Mouse (Mus musculus): ENCODE measurements around the gene Zmym2. TPM values are rescaled to one million over a fixed set of nuclear protein-coding genes. Genes with fewer than 3 reads are reported as not detected.
A peak's percentile ranks its signal among the peaks of the same experiment; 100 is the strongest.

Gene Zmym2
- polyA plus RNA-seq, 1 experiment from 2014 or later, result 26.9 TPM

DNA sequence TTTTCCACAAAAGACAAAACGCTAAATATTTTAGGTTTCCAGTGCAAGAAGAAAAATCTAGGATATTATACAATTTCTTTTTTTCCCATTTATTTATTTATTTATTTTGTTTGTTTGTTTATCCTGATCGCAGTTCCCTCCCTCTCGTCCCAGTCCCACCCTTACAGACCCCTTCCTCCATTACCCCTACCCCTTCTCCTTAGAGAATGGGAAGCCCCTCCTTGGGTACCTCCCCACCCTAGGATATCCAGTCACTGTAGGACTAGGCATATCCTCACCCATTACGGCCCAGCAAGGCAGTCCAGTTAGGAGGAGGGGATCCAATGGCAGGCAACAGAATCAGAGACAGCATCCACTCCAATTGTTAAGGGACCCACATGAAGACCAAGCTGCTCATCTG lies 66.5 kb downstream of the Zmym2 start:
- DNase-seq (ENCODE audit: low spot score) (no peak), ATAC-seq (replicated peaks; ENCODE audit: low FRiP score, low read depth) (no peak)
- Histone ChIP-seq H3K36me3 (ENCODE audit: insufficient read depth, low read length) (peaks cover 36% of the 10 kb centered on the region), H3K9me3 (replicated peaks; ENCODE audit: low read length) (no peaks in the 10 kb centered on the region), H3K9ac (ENCODE audit: low read depth, low read length) (no peak overlapping the region), H3K27me3 (ENCODE audit: insufficient read depth, low read length) (no peaks in the 10 kb centered on the region), H3K4me3 (replicated peaks; ENCODE audit: low read depth, low read length) (no peak overlapping the region), H3K4me2 (ENCODE audit: low read length) (no peak overlapping the region), H3K4me1 (replicated peaks; ENCODE audit: insufficient read depth, low read length) (no peaks in the 10 kb centered on the region), H3K27ac (no peak overlapping the region)
- 90% methylated on average over 4 of the region's 4 CpGs for WGBS
- TF ChIP-seq CTCF (IDR thresholded peaks at IDR 0.05; ENCODE audit: low read depth), result no peak

DNA sequence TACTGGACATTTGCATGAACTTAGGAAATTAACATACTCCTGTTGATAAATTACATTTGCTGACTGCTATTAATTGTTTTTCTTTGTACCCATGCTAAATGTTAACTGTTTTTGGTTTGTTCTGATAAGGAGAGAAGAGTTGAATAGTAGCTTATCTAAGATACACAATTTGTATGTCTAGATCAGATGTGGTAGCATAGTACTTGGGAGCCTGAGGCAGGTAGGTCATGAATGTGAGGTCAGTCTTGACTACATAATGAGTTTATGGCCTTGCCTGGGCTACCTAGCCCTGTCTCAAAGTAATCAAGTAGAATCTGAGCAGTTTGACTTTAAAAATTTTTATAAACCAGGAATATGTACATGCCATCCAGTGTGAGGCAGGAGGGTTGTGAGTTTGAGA lies 67.9 kb downstream of the Zmym2 start:
- TF ChIP-seq CTCF (IDR thresholded peaks at IDR 0.05; ENCODE audit: low read depth), result no peak
- H3K4me1 ChIP-seq (replicated peaks; ENCODE audit: insufficient read depth, low read length), result no peaks in the 10 kb centered on the region
- no peaks in the 10 kb centered on the region for H3K27me3 ChIP-seq (ENCODE audit: insufficient read depth, low read length)
- no peak overlapping the region for H3K4me2 ChIP-seq (ENCODE audit: low read length)
- DNase-seq (ENCODE audit: low spot score), result no peak
- H3K36me3 ChIP-seq (ENCODE audit: insufficient read depth, low read length), result peaks cover 34% of the 10 kb centered on the region
- no peak overlapping the region for H3K27ac ChIP-seq
- no peak overlapping the region for H3K4me3 ChIP-seq (replicated peaks; ENCODE audit: low read depth, low read length)
- no peak for ATAC-seq (replicated peaks; ENCODE audit: low FRiP score, low read depth)
- H3K9me3 ChIP-seq (replicated peaks; ENCODE audit: low read length), result no peaks in the 10 kb centered on the region
- no peak overlapping the region for H3K9ac ChIP-seq (ENCODE audit: low read depth, low read length)

DNA sequence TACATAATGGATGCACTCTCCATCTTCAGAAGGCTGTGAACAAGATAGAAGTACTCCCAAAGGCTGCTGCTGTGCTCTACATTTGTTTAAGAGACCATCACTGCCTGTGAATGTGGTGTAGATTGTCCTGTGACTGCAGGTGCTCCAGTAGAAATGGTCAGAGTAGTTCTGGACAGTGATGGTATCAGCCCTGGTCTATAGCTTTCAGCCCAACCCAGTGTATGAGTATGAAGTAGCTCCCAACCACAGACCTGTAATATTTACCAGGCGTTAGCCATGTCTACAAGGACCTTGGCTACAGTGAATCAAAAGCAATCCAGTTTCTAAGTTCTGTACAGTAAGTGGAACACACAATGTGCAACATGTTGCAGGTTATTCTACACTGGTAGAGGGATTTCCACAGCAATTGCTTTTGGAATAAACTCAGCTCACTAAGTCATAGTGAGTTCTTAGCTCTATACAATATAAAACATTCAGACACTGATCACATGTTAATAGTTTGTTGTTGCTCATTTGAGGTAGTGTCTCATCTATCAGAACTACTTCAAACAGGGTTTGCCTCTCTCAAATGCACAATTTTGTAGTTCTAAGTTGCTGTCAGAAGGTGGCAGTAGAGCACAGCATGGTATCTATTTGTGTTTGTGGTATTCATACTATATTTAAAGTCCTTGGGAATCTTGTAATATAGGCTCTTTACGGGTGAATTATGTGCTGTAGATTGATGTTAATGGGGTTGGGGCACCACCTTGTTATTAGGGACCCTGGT lies 77.7 kb downstream of the Zmym2 start:
- DNase-seq (ENCODE audit: low spot score), result peak; percentile 67

DNA sequence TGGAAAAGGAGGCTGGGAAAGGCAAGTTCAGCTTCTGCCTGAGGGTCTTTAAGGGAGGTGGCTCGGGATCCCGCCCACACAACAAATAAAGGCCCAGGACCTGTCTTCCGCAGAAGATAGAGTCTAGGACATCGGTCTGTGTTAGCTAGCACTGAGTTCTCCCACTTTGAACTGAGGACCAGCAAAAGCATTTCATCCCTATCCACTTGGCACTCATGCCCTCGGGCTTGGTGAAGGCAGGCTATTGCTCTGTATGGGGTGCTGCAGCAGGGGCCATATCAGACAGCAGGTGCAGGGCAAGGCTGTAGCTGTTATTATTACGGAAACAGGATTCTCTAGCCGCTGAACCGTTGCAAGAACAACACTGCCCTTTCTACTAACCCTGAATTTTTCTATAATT lies 83.2 kb downstream of the Zmym2 start:
- H3K36me3 ChIP-seq (ENCODE audit: insufficient read depth, low read length), result no peaks in the 10 kb centered on the region
- H3K4me1 ChIP-seq (replicated peaks; ENCODE audit: insufficient read depth, low read length), result no peaks in the 10 kb centered on the region
- H3K4me2 ChIP-seq (ENCODE audit: low read length), result no peak overlapping the region
- H3K9me3 ChIP-seq (replicated peaks; ENCODE audit: low read length), result no peaks in the 10 kb centered on the region
- 52% methylated on average over 8 of the region's 8 CpGs for WGBS
- ATAC-seq (replicated peaks; ENCODE audit: low FRiP score, low read depth) (no peak), DNase-seq (ENCODE audit: low spot score) (no peak)
- H3K27ac ChIP-seq, result no peak overlapping the region
- H3K27me3 ChIP-seq (ENCODE audit: insufficient read depth, low read length), result no peaks in the 10 kb centered on the region
- no peak overlapping the region for H3K4me3 ChIP-seq (replicated peaks; ENCODE audit: low read depth, low read length)
- TF ChIP-seq CTCF (IDR thresholded peaks at IDR 0.05; ENCODE audit: low read depth), result no peak
- no peak overlapping the region for H3K9ac ChIP-seq (ENCODE audit: low read depth, low read length)

More for the DNA sequence above, 77.7 kb downstream of the Zmym2 start:
- Histone ChIP-seq H3K4me2 (ENCODE audit: low read length) (no peak overlapping the region), H3K27me3 (ENCODE audit: insufficient read depth, low read length) (no peaks in the 10 kb centered on the region), H3K4me3 (replicated peaks; ENCODE audit: low read depth, low read length) (no peak overlapping the region), H3K27ac (no peak overlapping the region), H3K9ac (ENCODE audit: low read depth, low read length) (no peak overlapping the region), H3K9me3 (replicated peaks; ENCODE audit: low read length) (no peaks in the 10 kb centered on the region), H3K4me1 (replicated peaks; ENCODE audit: insufficient read depth, low read length) (no peaks in the 10 kb centered on the region), H3K36me3 (ENCODE audit: insufficient read depth, low read length) (peaks cover 11% of the 10 kb centered on the region)
- TF ChIP-seq CTCF (IDR thresholded peaks at IDR 0.05; ENCODE audit: low read depth), result peak; percentile 79
- 75% methylated on average over 2 of the region's 2 CpGs for WGBS
- ATAC-seq (replicated peaks; ENCODE audit: low FRiP score, low read depth), result 0 out of 2 replicates have a peak, but pooled peaks have one; percentile 34

DNA sequence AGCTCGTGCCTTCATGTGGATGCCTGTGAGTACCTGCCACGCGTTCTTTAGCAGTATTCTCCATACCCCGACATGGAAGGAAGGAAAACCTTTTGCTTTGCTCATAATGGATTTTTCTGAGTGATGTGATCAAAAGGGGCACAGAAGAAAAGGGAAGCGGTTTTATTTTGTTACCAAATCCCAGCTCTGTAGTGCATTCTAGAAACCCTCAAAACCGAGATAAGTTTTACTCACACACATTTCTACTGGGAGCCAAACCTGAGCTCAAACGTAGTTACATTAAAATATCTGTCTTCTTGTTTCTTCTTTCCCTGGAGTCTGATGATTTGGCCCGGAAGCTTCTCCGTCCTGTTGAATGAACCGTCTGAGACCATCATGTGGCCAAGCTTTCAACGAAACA lies 83.7 kb downstream of the Zmym2 start:
- ATAC-seq (replicated peaks; ENCODE audit: low FRiP score, low read depth) (no peak), DNase-seq (ENCODE audit: low spot score) (no peak)
- WGBS, result 67% methylated on average over 11 of the region's 11 CpGs
- TF ChIP-seq CTCF (IDR thresholded peaks at IDR 0.05; ENCODE audit: low read depth), result no peak
- Histone ChIP-seq H3K4me2 (ENCODE audit: low read length) (no peak overlapping the region), H3K4me1 (replicated peaks; ENCODE audit: insufficient read depth, low read length) (no peaks in the 10 kb centered on the region), H3K4me3 (replicated peaks; ENCODE audit: low read depth, low read length) (no peak overlapping the region), H3K36me3 (ENCODE audit: insufficient read depth, low read length) (no peaks in the 10 kb centered on the region), H3K9ac (ENCODE audit: low read depth, low read length) (no peak overlapping the region), H3K27me3 (ENCODE audit: insufficient read depth, low read length) (no peaks in the 10 kb centered on the region), H3K9me3 (replicated peaks; ENCODE audit: low read length) (no peaks in the 10 kb centered on the region), H3K27ac (no peak overlapping the region)

DNA sequence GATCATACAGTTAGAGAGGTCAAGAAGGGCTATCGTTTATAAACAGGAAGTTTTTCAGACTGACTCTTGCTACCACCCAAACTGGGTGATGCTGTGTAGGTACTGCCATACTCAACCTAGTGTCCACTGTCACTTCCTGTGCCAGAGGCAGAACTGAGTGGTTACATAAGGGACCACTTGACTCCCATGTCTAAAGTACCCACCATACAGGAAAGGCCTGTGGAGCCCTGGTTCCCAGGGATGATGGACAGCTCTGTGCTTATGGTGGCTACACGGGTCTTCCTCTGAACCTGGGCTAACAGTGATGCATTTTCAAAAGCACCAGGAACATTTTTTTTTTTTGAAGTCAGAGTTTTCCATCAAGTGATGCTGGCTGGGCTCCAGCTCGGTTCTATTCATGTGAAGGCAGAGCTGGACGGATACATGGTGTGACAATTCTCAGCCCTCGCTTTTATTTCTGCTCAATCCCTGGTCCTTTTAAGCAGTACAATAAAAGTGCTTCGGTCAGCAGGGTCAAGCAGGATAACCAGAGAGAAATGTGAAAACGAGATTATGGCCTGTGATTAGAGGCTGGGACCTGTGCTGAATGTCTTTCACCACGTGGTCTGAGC lies 91.7 kb downstream of the Zmym2 start:
- Histone ChIP-seq H3K4me2 (ENCODE audit: low read length) (no peak overlapping the region), H3K4me1 (replicated peaks; ENCODE audit: insufficient read depth, low read length) (no peaks in the 10 kb centered on the region), H3K36me3 (ENCODE audit: insufficient read depth, low read length) (no peaks in the 10 kb centered on the region), H3K9me3 (replicated peaks; ENCODE audit: low read length) (no peaks in the 10 kb centered on the region), H3K27me3 (ENCODE audit: insufficient read depth, low read length) (no peaks in the 10 kb centered on the region), H3K4me3 (replicated peaks; ENCODE audit: low read depth, low read length) (no peak overlapping the region), H3K9ac (ENCODE audit: low read depth, low read length) (no peak overlapping the region), H3K27ac (no peak overlapping the region)
- DNase-seq (ENCODE audit: low spot score) (no peak), ATAC-seq (replicated peaks; ENCODE audit: low FRiP score, low read depth) (no peak)
- no peak for TF ChIP-seq CTCF (IDR thresholded peaks at IDR 0.05; ENCODE audit: low read depth)
- 47% methylated on average over 8 of the region's 8 CpGs for WGBS

Measured in kidney, postnatal 0 days (tissue).